Mouse (Mus musculus): Measurements from ENCODE around the gene Zfp57. TPM values are rescaled to one million over a fixed set of nuclear protein-coding genes. Genes with fewer than 3 reads are reported as not detected.

Zfp57 gene
- 79.9 and 96.9 TPM in 2 replicates for polyA plus RNA-seq (2016; fragmentation: Nextera tagmentation; extraction: Ambion mirVana)

DNA sequence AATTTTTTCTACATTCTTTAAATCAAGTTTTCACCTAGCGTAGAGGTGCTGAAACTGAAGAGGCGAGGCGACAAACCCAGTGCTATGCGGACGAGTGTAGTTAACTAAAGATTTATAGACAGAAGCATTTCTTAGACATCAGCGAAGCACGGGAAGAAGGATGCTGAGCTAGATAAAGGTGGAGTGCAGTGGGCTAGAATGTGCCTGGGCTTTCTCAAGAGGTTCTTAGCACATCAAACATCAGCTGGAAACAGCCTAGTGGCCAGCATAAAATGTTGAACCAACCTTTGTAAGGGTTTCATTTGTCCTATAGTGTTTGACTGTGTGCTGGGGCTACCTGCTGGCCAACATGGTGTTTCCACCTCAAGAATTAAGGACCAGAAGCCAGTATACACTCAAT, at the start of gene Zfp57:
Gene Zfp57 (plus strand): TSS at position 301 of the 400 bp plus-strand sequence.
- Histone ChIP-seq H3K27me3 (ENCODE audit: insufficient read depth, poor library complexity, severe bottlenecking) (no peaks in the 10 kb centered on the region), H3K4me3 (peak within 1 kb of the TSS; percentile 80), H3K9me3 (no peaks in the 10 kb centered on the region), H3K36me3 (peaks cover 18% of the 10 kb centered on the region), H3K27ac (peak within 1 kb of the TSS; percentile 98), H3K4me1 (replicated peaks) (peaks cover 19% of the 10 kb centered on the region; the same call in 1 of the 2 replicates)
- DNase-seq (ENCODE audit: low spot score): no peak
- WGBS: 97% methylated on average over 7 of the region's 7 CpGs

DNA sequence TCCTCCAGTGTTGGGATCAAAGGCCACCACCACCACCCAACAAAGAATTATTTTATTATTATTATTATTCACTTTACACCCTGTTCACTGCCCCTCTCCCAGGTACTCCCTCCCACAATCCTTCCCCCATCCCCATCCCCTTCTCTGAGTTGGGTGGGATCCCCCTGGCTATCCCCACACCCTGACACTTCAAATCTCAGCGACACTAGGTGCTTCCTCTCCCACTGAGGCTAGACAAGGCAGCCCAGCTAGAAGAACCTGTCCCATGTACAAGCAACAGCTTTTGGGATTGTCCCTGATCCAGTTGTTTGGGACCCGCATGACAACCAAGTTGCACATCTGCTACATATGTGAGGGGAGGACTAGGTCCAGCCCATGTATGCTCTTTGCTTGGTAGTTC, 48.3 kb upstream of the Zfp57 start:
- no peak overlapping the region for H3K4me3 ChIP-seq
- H3K9me3 ChIP-seq: no peaks in the 10 kb centered on the region
- H3K27ac ChIP-seq: no peak overlapping the region
- WGBS: 90% methylated on average over 2 of the region's 2 CpGs
- peaks cover 23% of the 10 kb centered on the region for H3K4me1 ChIP-seq (replicated peaks)
- no peak for DNase-seq (ENCODE audit: low spot score)
- peaks cover 43% of the 10 kb centered on the region for H3K36me3 ChIP-seq
- peaks cover 5% of the 10 kb centered on the region; the same call in 1 of the 2 replicates for H3K27me3 ChIP-seq (ENCODE audit: insufficient read depth, poor library complexity, severe bottlenecking)

DNA sequence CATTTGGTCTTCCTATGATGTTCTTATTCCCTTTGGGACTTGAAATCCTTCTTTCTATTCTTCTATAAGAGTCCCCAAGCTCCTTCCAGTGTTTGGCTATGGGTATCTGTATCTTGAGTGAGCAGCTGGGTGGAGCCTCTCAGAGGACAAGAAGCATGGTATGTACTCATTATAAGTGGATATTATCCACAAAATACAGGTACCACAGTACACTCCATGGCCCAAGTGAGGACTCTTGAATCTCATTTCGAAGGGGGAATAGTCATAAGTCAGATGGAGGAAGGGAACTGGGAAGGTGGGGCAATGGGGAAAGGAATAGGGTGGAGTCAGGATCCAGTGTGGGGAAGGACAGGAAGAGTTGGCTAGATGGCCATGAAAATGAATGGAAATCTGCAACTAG, 47.9 kb upstream of the Zfp57 start:
- H3K4me3 ChIP-seq: no peak overlapping the region
- WGBS: 85% methylated on average over 1 of the region's 1 CpGs
- H3K36me3 ChIP-seq: peaks cover 43% of the 10 kb centered on the region
- no peak for DNase-seq (ENCODE audit: low spot score)
- H3K9me3 ChIP-seq: no peaks in the 10 kb centered on the region
- peaks cover 4% of the 10 kb centered on the region; the same call in 1 of the 2 replicates for H3K27me3 ChIP-seq (ENCODE audit: insufficient read depth, poor library complexity, severe bottlenecking)
- peaks cover 23% of the 10 kb centered on the region for H3K4me1 ChIP-seq (replicated peaks)
- no peak overlapping the region for H3K27ac ChIP-seq

DNA sequence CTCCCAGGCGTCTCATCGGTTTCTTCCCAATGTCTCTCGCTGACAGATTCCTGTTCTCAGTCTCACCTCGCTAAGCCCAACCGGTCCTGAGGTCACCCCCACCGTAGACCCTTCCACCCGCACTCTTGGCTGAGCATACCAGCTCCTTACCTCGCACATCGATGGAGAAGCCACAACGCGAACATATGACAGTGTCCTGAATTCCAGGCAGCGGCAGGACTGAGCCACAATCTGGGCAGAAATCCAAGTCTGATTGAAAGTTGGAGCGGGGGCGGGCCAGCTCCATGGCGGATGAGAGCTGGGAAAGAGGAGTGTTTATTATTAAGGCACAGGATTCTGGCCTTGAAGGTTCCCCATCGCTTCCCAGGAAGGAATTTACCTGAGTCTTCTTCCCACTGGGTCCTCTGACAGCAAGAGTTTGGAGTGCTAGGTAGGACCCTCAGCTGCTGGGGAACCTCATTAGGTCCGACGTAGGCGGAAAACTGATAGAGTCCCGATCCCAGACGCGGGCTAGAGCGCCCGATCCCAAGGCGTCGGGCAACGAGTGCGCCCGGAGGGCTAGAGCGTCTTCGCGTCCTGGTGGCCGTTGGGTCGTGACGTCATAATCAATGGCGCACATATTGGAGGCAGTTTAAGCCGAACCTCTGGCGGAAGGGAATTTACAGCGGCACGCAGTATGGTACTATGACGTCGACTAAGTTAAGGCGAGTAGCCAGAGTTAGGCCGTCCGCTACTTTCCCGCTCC, 42.8 kb upstream of the Zfp57 start, which contains the start of the genes Znrd1 and Znrd1as:
Gene Znrd1 (minus strand): TSS at position 561 of the 745 bp plus-strand sequence.
Gene Znrd1as (plus strand): TSS at position 594 of the 745 bp plus-strand sequence.
- Histone ChIP-seq H3K9me3 (no peaks in the 10 kb centered on the region), H3K27ac (peak within 1 kb of the TSS; percentile 92), H3K4me3 (peak within 1 kb of the TSS; percentile 89), H3K36me3 (peaks cover 25% of the 10 kb centered on the region), H3K27me3 (ENCODE audit: insufficient read depth, poor library complexity, severe bottlenecking) (no peaks in the 10 kb centered on the region), H3K4me1 (replicated peaks) (peaks cover 19% of the 10 kb centered on the region)
- under 1% methylated on average over 46 of the region's 46 CpGs for WGBS
- DNase-seq (ENCODE audit: low spot score): peak; percentile 96

DNA sequence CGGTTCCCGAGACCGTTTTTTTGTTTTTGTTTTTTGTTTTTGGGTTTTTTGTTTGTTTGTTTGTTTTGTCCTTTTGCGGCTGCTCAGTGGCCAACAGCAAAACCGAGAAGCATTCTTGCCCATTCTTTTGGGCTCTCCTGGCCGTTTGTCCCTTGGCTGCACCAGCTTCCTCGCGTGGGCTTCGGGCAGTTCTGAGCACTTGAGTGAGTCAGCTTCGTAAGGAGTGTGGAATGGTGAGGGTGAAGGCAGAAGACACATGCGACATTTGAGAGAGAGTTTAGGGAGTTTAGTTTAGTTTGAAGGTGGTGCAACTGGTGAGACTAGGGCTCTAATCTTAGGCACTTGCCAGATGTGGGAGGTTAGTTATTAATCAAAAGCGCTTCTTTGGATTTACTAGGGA, 42.1 kb upstream of the Zfp57 start:
- 10% methylated on average over 12 of the region's 12 CpGs for WGBS
- H3K36me3 ChIP-seq: peaks cover 18% of the 10 kb centered on the region
- DNase-seq (ENCODE audit: low spot score): no peak
- peak overlapping the region; percentile 92 for H3K27ac ChIP-seq
- peak overlapping the region; percentile 89 for H3K4me3 ChIP-seq
- no peaks in the 10 kb centered on the region for H3K9me3 ChIP-seq
- no peaks in the 10 kb centered on the region for H3K27me3 ChIP-seq (ENCODE audit: insufficient read depth, poor library complexity, severe bottlenecking)
- peaks cover 19% of the 10 kb centered on the region for H3K4me1 ChIP-seq (replicated peaks)

DNA sequence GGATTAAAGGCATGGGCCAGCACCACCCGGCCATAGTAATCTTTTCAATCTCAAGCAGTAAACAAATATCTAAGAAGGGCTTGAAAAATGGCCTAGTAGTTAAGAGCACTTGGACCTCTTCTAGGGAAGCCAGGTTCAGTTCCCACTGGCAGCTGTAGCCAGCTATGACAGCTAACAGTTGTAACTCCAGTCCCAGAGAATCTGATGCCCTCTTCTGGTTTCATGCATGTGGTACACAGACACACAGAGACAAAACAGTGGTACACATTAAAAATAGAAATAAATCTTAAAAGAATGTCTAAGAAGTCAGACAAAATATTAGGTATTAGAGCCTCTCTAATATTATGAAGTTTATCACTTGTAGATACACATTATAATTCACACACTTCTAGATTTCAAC, 39.8 kb upstream of the Zfp57 start:
- Histone ChIP-seq H3K4me3 (no peak overlapping the region), H3K36me3 (peaks cover 7% of the 10 kb centered on the region), H3K4me1 (replicated peaks) (peaks cover 19% of the 10 kb centered on the region), H3K27ac (no peak overlapping the region), H3K9me3 (no peaks in the 10 kb centered on the region), H3K27me3 (ENCODE audit: insufficient read depth, poor library complexity, severe bottlenecking) (no peaks in the 10 kb centered on the region)
- WGBS: 75% methylated on average over 1 of the region's 1 CpGs
- DNase-seq (ENCODE audit: low spot score): no peak

DNA sequence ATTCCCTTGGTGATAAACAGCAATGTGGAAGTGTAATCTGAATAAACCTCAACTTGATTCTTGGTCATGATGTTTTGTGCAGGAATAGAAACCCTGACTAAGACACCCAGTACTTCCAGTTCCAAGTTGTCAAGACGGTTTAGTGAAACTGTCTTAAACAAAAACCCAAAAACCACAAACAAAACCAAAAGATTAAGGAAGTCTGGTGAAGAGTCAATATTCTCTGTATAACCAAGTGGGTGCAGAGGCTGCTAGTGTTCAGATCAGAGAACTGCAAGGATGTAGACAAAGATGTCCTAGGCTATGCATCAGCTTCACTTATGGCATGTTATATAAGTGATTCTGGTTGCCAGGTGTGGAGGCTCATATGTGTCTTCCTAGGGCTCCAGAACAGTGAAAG, 34.1 kb upstream of the Zfp57 start:
- WGBS: 79% methylated on average over 1 of the region's 1 CpGs
- Histone ChIP-seq H3K9me3 (no peaks in the 10 kb centered on the region), H3K36me3 (no peaks in the 10 kb centered on the region), H3K27me3 (ENCODE audit: insufficient read depth, poor library complexity, severe bottlenecking) (no peaks in the 10 kb centered on the region), H3K4me1 (replicated peaks) (no peaks in the 10 kb centered on the region), H3K4me3 (no peak overlapping the region), H3K27ac (no peak overlapping the region)
- DNase-seq (ENCODE audit: low spot score): no peak

DNA sequence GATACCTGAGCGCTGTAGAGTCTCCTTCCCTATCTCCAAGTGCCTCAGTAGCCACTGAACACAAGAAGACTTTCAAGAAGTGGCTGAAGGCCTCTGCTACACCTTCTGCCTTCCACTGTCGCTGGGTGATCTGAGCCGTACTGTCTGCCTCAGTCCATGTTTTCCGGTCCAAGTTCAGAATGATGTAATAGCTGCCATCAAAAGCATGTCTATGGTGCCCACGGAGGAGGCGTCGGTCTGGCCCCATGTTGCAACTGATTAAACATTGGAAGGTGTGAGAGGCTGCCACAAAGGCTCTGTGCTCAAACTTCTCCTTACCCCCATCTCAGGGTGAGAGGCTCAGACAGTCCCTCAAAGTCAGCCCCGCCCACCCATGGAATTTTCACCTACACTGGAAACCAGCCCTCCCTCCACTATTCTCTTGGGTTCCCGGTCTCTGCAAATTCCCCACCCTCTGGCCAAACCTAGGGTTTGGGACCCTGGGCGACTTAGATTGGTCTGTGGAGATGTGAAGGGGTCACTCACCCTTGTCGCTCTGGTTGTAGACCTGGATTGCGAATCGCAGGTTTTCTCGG, 30.6 kb upstream of the Zfp57 start:
- Histone ChIP-seq H3K27me3 (ENCODE audit: insufficient read depth, poor library complexity, severe bottlenecking) (no peaks in the 10 kb centered on the region), H3K9me3 (no peaks in the 10 kb centered on the region), H3K36me3 (no peaks in the 10 kb centered on the region), H3K4me1 (replicated peaks) (no peaks in the 10 kb centered on the region), H3K4me3 (no peak overlapping the region), H3K27ac (no peak overlapping the region)
- DNase-seq (ENCODE audit: low spot score): no peak
- WGBS: 82% methylated on average over 14 of the region's 14 CpGs

DNA sequence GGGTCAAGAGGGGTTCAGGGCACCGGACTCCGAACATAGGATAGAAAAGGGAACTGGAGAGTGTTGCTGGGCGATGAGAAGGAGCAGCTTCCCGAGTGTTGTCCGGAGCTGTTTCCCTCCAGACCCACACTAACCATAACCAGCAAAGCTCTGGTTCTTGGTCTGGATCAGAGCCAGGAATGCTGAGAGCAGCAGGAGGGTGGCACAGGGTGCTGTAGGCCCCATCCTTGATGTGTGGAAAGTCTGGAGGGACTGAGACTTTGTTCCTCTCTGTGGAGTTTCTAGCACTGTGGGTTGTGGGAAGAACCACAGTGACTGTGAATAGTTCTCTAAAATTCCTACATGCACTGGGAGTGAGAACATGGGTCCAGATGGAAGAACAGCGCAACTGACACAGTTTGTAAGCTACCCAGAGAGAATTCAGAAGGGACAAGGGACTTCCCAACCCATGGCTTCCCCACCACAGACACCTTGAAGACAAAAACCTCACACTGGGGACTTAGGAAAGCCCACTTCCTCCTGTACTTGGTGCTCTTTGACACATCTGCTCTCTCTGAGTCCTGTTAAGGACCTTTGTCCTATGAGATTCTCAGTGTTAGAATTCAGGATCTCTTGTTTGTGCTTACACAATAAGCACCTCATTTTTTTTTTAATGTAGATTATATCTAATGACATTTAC, 29.7 kb upstream of the Zfp57 start:
- WGBS: 88% methylated on average over 6 of the region's 6 CpGs
- DNase-seq (ENCODE audit: low spot score): no peak

DNA sequence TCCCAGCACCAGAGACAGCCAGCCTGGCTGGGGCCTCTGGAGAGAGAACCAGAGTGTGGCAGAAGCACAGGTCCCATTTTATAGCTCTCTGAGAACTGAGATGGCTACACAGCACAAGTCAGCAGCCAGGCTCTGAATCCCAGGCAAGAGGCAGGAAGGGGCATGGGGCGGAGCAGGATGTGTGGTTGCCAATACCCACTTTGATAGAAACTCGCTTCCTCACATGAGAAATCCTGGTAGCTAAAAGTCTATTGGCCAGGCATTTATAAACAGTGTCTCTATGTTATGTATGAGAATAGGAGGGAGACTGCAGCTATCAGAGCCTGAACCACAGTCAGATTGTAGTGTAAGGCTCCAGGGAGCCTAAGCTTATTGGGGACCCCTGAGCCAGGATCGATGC, 28.2 kb upstream of the Zfp57 start:
- no peak for DNase-seq (ENCODE audit: low spot score)
- Histone ChIP-seq H3K4me3 (no peak overlapping the region), H3K36me3 (no peaks in the 10 kb centered on the region), H3K27ac (no peak overlapping the region), H3K9me3 (no peaks in the 10 kb centered on the region), H3K27me3 (ENCODE audit: insufficient read depth, poor library complexity, severe bottlenecking) (no peaks in the 10 kb centered on the region), H3K4me1 (replicated peaks) (no peaks in the 10 kb centered on the region)
- 85% methylated on average over 3 of the region's 3 CpGs for WGBS

More for the DNA sequence above, 29.7 kb upstream of the Zfp57 start:
- Histone ChIP-seq H3K4me3 (no peak overlapping the region), H3K4me1 (replicated peaks) (no peaks in the 10 kb centered on the region), H3K27ac (no peak overlapping the region), H3K27me3 (ENCODE audit: insufficient read depth, poor library complexity, severe bottlenecking) (no peaks in the 10 kb centered on the region), H3K9me3 (no peaks in the 10 kb centered on the region), H3K36me3 (no peaks in the 10 kb centered on the region)

DNA sequence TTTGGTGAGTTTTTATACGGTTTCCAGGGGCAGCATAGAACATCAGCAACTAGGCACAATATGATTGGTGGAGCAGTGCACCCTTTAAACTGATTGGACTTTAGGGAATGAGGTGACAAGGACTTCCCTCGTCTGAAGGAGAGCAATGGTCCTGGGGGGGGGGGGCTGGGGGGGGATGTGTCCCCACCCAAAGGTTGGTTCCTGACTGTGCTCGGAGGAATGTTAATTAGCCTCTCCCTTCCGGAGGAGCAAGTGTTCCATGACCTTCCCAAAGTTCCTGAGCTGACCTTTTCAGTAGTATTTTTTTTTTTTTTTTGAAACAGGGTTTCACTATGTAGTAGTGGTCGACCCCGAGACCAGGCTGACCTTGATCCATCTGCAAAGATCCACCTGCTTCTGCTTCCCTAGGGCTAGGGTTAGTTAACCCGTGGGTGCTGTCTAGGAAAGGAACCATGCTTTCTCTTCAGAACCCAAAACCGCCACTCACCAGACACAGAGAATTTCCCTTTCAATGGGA, 27.6 kb upstream of the Zfp57 start:
- Histone ChIP-seq H3K27me3 (ENCODE audit: insufficient read depth, poor library complexity, severe bottlenecking) (no peaks in the 10 kb centered on the region), H3K27ac (no peak overlapping the region), H3K36me3 (no peaks in the 10 kb centered on the region), H3K4me1 (replicated peaks) (no peaks in the 10 kb centered on the region), H3K9me3 (no peaks in the 10 kb centered on the region), H3K4me3 (no peak overlapping the region)
- DNase-seq (ENCODE audit: low spot score): no peak
- WGBS: 73% methylated on average over 8 of the region's 8 CpGs

DNA sequence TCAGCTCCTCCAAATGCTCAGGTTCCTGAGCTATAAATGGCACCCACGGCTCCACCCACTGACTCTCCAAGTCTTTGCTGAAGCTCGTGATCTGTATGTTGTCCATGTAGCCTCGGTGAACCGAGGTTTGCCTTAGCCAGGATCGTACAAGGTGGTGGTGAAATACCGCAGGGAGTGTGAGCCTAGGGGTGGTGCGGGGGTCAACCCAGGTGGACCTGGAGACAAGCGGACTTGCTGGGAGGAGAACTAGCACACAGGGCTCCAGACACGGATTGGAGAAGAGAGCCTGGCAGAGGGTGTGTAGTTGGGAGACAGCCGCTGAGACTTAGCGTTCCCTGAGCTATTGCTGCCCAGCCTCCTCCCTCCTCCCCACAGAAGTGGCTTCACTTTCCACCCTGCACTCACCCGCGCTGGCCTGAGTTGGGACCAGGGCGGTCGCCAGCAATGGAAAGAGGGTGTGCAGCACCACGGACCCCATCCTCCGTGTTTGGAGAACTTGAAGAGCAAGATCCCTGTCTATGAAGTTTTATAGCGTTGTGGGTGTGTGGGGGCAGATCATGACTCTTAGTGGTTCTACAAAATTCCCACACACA, 19.6 kb upstream of the Zfp57 start, which contains the start of gene 2410137M14Rik:
Gene 2410137M14Rik (minus strand): TSS at position 17 of the 593 bp plus-strand sequence.
- H3K36me3 ChIP-seq: no peaks in the 10 kb centered on the region
- 15% methylated on average over 18 of the region's 18 CpGs for WGBS
- no peak within 1 kb of the TSS for H3K27ac ChIP-seq
- no peaks in the 10 kb centered on the region for H3K9me3 ChIP-seq
- peaks cover 16% of the 10 kb centered on the region for H3K27me3 ChIP-seq (ENCODE audit: insufficient read depth, poor library complexity, severe bottlenecking)
- H3K4me3 ChIP-seq: peak within 1 kb of the TSS; percentile 21
- no peak for DNase-seq (ENCODE audit: low spot score)
- peaks cover 15% of the 10 kb centered on the region for H3K4me1 ChIP-seq (replicated peaks)
